Mouse (Mus musculus): Measurements from ENCODE around the gene Atg9a.
A peak's percentile ranks its signal among the peaks of the same experiment; 100 is the strongest.

Atg9a gene

DNA sequence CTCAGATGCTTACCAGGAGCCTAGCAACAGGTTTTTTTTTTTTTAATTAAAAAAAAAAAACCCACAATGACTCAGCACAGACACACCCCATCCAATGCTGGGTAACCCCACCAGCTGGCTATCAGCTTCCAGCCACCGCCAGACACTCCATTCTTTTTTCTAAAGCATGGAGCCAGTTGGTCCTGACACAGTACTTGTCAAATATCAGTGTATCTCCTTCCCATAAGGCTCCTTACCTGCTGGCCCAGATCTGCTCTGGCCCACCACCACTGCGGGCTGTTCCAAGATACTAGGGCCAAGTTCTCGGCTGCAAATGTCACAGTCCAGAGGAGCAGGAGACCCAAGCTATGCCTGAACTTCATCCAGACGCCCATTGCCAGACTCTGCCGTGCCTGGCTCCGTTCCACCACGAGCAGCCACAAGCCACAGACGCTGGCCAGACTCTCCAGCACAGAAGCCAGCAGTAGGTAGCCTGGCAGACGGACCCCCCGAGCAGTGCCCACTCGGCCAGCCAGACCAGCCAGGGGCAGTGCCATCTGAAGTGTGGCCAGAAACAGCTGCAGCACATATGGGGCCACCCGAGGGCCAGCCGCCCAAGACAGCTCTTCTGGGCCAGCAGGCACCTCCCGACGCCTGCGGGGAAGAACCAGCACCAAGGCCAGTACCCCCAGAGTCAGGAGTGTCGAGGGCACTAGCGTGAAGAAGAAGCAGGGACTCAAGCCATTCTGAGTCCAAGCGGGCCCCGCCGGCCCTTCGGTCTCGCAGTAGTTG lies 12.5 kb downstream of the Atg9a start:
- DNase-seq (ENCODE audit: extremely low read depth, insufficient read length, low spot score): peak; percentile 80

DNA sequence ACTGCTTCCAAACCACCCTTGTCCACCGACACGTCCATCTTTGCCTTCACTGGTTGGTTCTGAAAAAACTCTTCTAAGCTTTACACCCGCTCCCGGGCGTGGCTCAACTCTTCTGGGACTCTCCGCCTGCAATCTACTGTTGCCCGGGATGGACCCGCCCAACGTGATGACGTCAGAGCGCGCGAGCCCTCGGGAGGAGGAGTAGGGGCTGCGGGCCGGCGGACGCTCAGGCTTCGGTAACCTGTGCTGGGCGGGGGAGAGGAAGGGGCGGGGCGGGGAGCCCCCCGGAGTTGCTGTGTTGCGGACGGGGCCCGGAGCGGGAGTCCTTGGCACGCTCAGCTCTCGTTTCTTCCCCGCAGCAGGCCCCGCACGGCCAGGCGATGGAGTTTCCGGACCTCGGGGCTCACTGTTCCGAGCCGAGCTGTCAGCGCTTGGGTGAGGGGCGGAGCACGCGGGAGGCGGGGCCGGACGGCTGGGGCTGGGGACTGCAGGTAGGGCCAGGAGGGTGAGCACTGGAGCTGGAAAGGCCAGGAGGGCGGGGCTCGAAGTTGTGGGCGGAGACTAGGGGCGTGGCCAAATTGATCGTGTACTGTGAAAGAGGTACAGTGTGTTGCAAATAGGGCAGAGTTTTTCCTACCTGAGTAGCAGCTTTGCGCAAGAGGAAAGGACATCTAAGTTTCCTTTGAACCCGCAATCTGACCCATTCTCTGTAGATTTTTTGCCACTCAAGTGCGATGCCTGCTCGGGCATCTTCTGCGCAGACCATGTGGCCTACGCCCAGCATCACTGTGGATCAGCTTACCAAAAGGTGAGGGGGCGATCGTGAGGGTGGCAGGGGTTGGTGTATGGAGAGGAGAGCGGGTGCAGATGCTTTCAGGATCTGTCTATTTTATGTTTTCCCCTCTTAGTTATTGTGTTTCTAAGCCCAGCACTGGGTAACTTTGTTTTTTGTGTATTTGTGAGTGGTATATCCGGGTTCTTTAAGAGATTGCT lies 23.2 kb downstream of the Atg9a start, which contains the start of gene Zfand2b:
Gene Zfand2b, plus strand, starts transcription at position 175 of the 993 bp plus-strand sequence.
- DNase-seq (ENCODE audit: extremely low read depth, insufficient read length, low spot score): peak; percentile 97

GRCm38 (mm10) chr1:75168093-75168471 lies 23.9 kb downstream of the Atg9a start:
- DNase-seq (ENCODE audit: extremely low read depth, insufficient read length, low spot score): no peak

- DNase-seq (ENCODE audit: extremely low read depth, insufficient read length, low spot score): no peak
Measured at GRCm38 (mm10) chr1:75160256-75160617, 31.8 kb downstream of the Atg9a start.

DNA sequence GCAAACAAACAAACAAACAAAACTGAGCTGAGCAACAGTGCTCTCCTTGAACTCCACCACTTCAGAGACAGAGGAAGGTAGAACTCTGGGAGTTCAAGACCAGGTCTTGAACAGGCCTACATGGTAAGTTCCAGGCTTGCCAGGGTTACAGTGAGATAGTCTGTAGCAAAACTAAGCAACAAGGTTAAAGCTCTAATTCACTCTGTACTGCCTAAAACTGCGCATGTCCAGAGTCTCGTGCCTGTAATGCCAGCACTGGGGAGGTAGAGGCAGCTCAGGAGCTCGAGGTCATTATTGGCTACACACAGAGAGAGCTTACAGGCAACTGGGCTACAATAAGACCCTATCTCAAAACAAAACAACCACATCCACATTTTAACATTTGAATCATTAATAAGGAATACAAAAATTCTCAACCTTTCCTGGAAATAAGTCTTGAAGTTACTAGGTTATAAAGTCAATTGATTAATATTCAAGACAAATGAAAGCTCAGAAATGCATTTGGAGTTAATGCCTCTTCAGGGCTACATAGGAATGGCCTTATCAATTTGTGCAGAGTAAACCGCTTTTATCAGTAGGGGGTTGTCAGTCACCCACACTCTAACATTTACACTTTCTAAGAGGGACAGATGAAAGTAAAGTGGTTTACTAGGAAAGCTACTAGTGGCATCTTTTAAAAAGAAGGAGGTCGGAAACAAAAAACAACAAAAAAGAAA lies 32.3 kb downstream of the Atg9a start:
- DNase-seq (ENCODE audit: extremely low read depth, insufficient read length, low spot score): no peak

DNA sequence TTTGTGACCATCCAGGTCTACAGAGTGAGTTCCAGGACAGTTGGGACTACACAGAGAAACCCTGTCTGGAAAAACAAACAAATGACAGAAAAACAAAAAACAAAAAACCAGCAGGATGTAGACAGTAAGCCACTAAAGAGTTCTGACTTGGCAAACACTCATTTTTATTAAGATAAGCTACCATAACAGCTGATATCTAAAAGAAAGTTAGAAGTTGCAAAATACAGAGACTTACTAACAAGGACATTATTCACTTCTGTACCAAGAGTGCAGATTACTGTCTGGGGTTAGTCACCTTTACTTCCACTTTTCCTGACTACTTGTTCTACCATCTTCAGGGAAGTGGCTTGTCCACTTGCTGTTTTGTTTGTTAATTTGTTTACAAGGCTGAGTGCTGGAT lies 33.0 kb downstream of the Atg9a start:
- no peak for DNase-seq (ENCODE audit: extremely low read depth, insufficient read length, low spot score)

DNA sequence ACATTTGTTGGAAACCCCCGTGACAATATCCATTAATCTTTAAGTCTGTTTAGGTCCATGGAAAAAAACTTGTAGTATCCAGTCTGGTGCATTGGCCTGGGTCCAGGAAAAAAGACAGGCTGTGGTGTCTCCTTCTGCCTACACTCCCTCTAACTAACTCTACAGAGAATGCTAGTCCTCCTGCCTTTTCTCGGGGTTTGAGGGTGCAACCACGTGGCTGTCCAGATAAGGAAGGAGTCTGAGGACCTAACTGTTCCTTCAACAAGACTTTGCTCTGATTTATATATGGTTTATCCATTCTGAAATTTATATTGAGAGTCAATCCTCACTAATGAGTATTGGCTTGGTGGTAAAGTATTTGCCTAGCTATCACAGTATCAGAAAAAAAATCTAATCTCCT lies 36.2 kb downstream of the Atg9a start:
- no peak for DNase-seq (ENCODE audit: extremely low read depth, insufficient read length, low spot score)

- DNase-seq (ENCODE audit: extremely low read depth, insufficient read length, low spot score): no peak
Measured at GRCm38 (mm10) chr1:75148727-75149126, 43.3 kb downstream of the Atg9a start.

GRCm38 (mm10) chr1:75147411-75148135 lies 44.4 kb downstream of the Atg9a start:
- no peak for DNase-seq (ENCODE audit: extremely low read depth, insufficient read length, low spot score)

- no peak for DNase-seq (ENCODE audit: extremely low read depth, insufficient read length, low spot score)
Measured at GRCm38 (mm10) chr1:75145589-75145988, 46.4 kb downstream of the Atg9a start.

- peak; percentile 96 for DNase-seq (ENCODE audit: extremely low read depth, insufficient read length, low spot score)
Measured at GRCm38 (mm10) chr1:75142301-75143261, 49.4 kb downstream of the Atg9a start, which contains the start of the genes Cnppd1 and Retreg2. TSS of gene Cnppd1 (minus strand) at chr1:75142711. TSS of gene Retreg2 (plus strand) at chr1:75142778.

GRCm38 (mm10) chr1:75141486-75142190 lies 50.4 kb downstream of the Atg9a start:
- peak; percentile 86 for DNase-seq (ENCODE audit: extremely low read depth, insufficient read length, low spot score)

- no peak for DNase-seq (ENCODE audit: extremely low read depth, insufficient read length, low spot score)
Measured at GRCm38 (mm10) chr1:75140601-75141190, 51.3 kb downstream of the Atg9a start.

GRCm38 (mm10) chr1:75138448-75138847 lies 53.5 kb downstream of the Atg9a start:
- DNase-seq (ENCODE audit: extremely low read depth, insufficient read length, low spot score): no peak

DNA sequence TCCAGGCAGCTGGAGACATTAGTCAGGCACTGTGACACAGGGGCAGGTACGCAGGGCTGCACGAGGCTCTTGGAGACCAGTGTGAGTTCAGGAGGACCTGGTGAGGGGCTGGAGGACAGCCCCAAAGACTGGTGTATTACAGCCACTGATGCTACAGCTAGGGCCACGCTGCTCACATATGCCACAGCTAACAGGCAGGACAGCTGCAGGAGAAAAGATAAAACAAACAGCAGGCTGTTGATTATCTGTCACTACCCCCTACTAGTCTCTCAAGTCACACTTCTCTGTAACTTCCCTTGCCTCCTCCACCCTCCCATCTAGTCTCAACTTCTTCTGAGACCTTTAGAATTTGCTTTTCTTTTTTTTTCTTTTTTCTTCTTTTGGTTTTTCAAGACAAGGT lies 55.3 kb downstream of the Atg9a start:
- DNase-seq (ENCODE audit: extremely low read depth, insufficient read length, low spot score): no peak

GRCm38 (mm10) chr1:75136293-75136692 lies 55.7 kb downstream of the Atg9a start:
- DNase-seq (ENCODE audit: extremely low read depth, insufficient read length, low spot score): no peak

GRCm38 (mm10) chr1:75133421-75134207 lies 58.4 kb downstream of the Atg9a start, which contains the start of gene Slc23a3:
TSS of gene Slc23a3 (minus strand) at chr1:75133890.
- DNase-seq (ENCODE audit: extremely low read depth, insufficient read length, low spot score): no peak
